Mouse (Mus musculus): ENCODE data around the gene Gnb3.
A peak's percentile ranks its signal among the peaks of the same experiment; 100 is the strongest.
"Not testable (repeated sequence)": the region's sequence is repeated elsewhere in the genome, so short reads cannot be mapped to it uniquely, and the experiment has no call there.

Gene Gnb3

GRCm38 (mm10) chr6:124814448-124814847 lies 25.6 kb downstream of the Gnb3 start:
- DNase-seq = no peak

- peak; percentile 94 for DNase-seq
Measured at GRCm38 (mm10) chr6:124813933-124814332, 26.1 kb downstream of the Gnb3 start, which contains the start of gene Tpi1. Gene Tpi1 (minus strand): TSS chr6:124814296.

- peak; percentile 73 for DNase-seq
Measured at GRCm38 (mm10) chr6:124813496-124813895, 26.6 kb downstream of the Gnb3 start.

- no peak for DNase-seq
Measured at GRCm38 (mm10) chr6:124812848-124813247, 27.2 kb downstream of the Gnb3 start.

GRCm38 (mm10) chr6:124811701-124812560 lies 28.1 kb downstream of the Gnb3 start:
- no peak for DNase-seq

GRCm38 (mm10) chr6:124811403-124811665 lies 28.7 kb downstream of the Gnb3 start:
- DNase-seq = no peak

GRCm38 (mm10) chr6:124810566-124811402 lies 29.3 kb downstream of the Gnb3 start:
- not testable (repeated sequence) for DNase-seq

- DNase-seq = no peak
Measured at GRCm38 (mm10) chr6:124809775-124810538, 30.1 kb downstream of the Gnb3 start.

- DNase-seq = peak; percentile 91
Measured at GRCm38 (mm10) chr6:124809052-124809774, 30.9 kb downstream of the Gnb3 start.

- peak; percentile 90 for DNase-seq
Measured at GRCm38 (mm10) chr6:124808358-124809012, 31.6 kb downstream of the Gnb3 start, which contains the start of gene Spsb2. Gene Spsb2 (plus strand): TSS chr6:124808661.

- DNase-seq = no peak
Measured at GRCm38 (mm10) chr6:124807986-124808357, 32.1 kb downstream of the Gnb3 start.

- no peak for DNase-seq
Measured at GRCm38 (mm10) chr6:124807366-124807765, 32.7 kb downstream of the Gnb3 start.

GRCm38 (mm10) chr6:124806446-124807140 lies 33.5 kb downstream of the Gnb3 start:
- DNase-seq = no peak

- DNase-seq = peak; percentile 96
Measured at GRCm38 (mm10) chr6:124805341-124806321, 34.4 kb downstream of the Gnb3 start.

GRCm38 (mm10) chr6:124804341-124804740 lies 35.7 kb downstream of the Gnb3 start:
- DNase-seq = no peak

- not testable (repeated sequence) for DNase-seq
Measured at GRCm38 (mm10) chr6:124803691-124804090, 36.4 kb downstream of the Gnb3 start.

- DNase-seq = no peak
Measured at GRCm38 (mm10) chr6:124803061-124803460, 37.0 kb downstream of the Gnb3 start.

- DNase-seq = not testable (repeated sequence)
Measured at GRCm38 (mm10) chr6:124802400-124802799, 37.7 kb downstream of the Gnb3 start.

- no peak for DNase-seq
Measured at GRCm38 (mm10) chr6:124796200-124796599, 43.9 kb downstream of the Gnb3 start.

GRCm38 (mm10) chr6:124795781-124796180 lies 44.3 kb downstream of the Gnb3 start:
- peak; percentile 60 for DNase-seq

Measured in kidney, postnatal 14 days (tissue).